11 mouse cellular contexts compared by ENCODE assay signal in the genomic region with DNA sequence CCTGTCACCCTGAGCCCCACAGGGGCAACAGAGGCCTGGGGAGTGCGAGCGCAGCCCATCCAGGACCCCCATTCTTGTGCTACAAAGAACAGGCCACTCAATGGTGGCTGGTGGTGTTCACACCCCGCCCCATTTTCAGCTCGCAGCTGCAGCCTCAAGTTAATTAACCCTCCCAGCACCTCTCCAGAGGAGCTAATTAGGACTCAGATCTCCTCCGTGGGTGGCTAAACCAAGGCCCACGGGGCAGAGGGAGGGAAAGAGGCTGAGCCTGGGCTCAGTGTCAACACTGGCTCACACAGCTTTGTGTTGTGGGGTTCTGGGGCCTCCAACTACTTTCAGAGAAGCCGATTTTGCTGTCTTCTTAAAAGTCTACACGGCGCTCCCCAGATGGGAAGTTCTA.
DNase-seq lines count a peak whose midpoint lies in the region; ATAC-seq and TF ChIP-seq lines count a peak whose summit lies in the region.
"Had no signal": no experiment of that assay in that cellular context is flagged by ENCODE, and none has a peak within 500 bp of the region (broad histone marks: within the 10 kb centered on the region; RNA-seq: fewer than 3 reads in every experiment).

No protein-coding gene starts in this region.

- H3K9me3 ChIP-seq in lung, embryonic 16.5 days (ENCODE audit: control insufficient read depth, low read length): no peaks in the 10 kb centered on the region
- no peaks in the 10 kb centered on the region for H3K9me3 ChIP-seq in forebrain, embryonic 12.5 days
- H3K9me3 ChIP-seq in limb, embryonic 10.5 days (replicated peaks): no peaks in the 10 kb centered on the region
- H3K9me3 ChIP-seq in liver, postnatal 0 days (ENCODE audit: low read length): no peaks in the 10 kb centered on the region

- no peak overlapping the region for H3K27ac ChIP-seq in lung, embryonic 16.5 days (ENCODE audit: low read length)
- peak overlapping the region; percentile 92 for H3K27ac ChIP-seq in forebrain, embryonic 12.5 days
- H3K27ac ChIP-seq in limb, embryonic 10.5 days: peak overlapping the region; percentile 79
- no peak overlapping the region for H3K27ac ChIP-seq in thymus, adult 2 months (ENCODE audit: control insufficient read depth, insufficient read depth, low read length)
- H3K27ac ChIP-seq in liver, postnatal 0 days (ENCODE audit: low read depth): no peak overlapping the region

- H3K4me1 ChIP-seq in lung, embryonic 16.5 days (replicated peaks; ENCODE audit: control insufficient read depth, insufficient read depth, low read length): peaks cover 37% of the 10 kb centered on the region
- peaks cover 80% of the 10 kb centered on the region for H3K4me1 ChIP-seq in forebrain, embryonic 12.5 days
- H3K4me1 ChIP-seq in limb, embryonic 10.5 days: peaks cover 89% of the 10 kb centered on the region
- H3K4me1 ChIP-seq in thymus, adult 2 months (replicated peaks; ENCODE audit: control insufficient read depth, insufficient read depth, low read length): peaks cover 46% of the 10 kb centered on the region
- peaks cover 8% of the 10 kb centered on the region; the same call in 1 of the 2 replicates for H3K4me1 ChIP-seq in liver, postnatal 0 days (ENCODE audit: insufficient read depth)

- TF ChIP-seq POLR2A in thymus, adult 2 months (IDR thresholded peaks at IDR 0.05; ENCODE audit: control insufficient read depth, extremely low read depth, insufficient read depth, low read length, poor library complexity): no peak

- TF ChIP-seq CTCF in thymus, adult 2 months (IDR thresholded peaks at IDR 0.05; ENCODE audit: borderline replicate concordance, control insufficient read depth, extremely low read depth, insufficient read depth, low read length, poor library complexity): no peak
- TF ChIP-seq CTCF in liver, postnatal 0 days (IDR thresholded peaks at IDR 0.05; ENCODE audit: low read depth): no peak

- H3K4me2 ChIP-seq in lung, embryonic 16.5 days (ENCODE audit: low read depth, low read length): no peak overlapping the region
- peak overlapping the region; percentile 32 for H3K4me2 ChIP-seq in forebrain, embryonic 12.5 days
- no peak overlapping the region for H3K4me2 ChIP-seq in liver, postnatal 0 days (ENCODE audit: low read depth, low read length)
- H3K4me2 ChIP-seq: lung, embryonic 14.5 days had no signal

- no peak for DNase-seq in lung, postnatal 36 days
- DNase-seq in limb, embryonic 10.5 days (ENCODE audit: low spot score): peak; percentile 44
- DNase-seq in retina, embryonic 14.5 days (ENCODE audit: low spot score): peak; percentile 64
- DNase-seq in thymus, adult 2 months: no peak
- no peak for DNase-seq in liver, postnatal 0 days
- DNase-seq in cerebellum, postnatal 4 days (ENCODE audit: low spot score in 2 of 2): no peak
- DNase-seq: lung, embryonic 14.5 days; thymus, postnatal 4 days had no signal

- 59% methylated on average over 9 of the region's 9 CpGs for WGBS in lung, embryonic 16.5 days
- 6% methylated on average over 9 of the region's 9 CpGs for WGBS in forebrain, embryonic 12.5 days
- 36% methylated on average over 9 of the region's 9 CpGs for WGBS in limb, embryonic 10.5 days
- WGBS in thymus, adult 2 months: 87% methylated on average over 9 of the region's 9 CpGs
- 65% methylated on average over 9 of the region's 9 CpGs for WGBS in liver, postnatal 0 days (ENCODE audit: insufficient replicate concordance)

- H3K9ac ChIP-seq in lung, embryonic 16.5 days (ENCODE audit: low read length): peak overlapping the region; percentile 23; the same call in 1 of the 2 replicates
- peak overlapping the region; percentile 33 for H3K9ac ChIP-seq in forebrain, embryonic 12.5 days
- no peak overlapping the region for H3K9ac ChIP-seq in liver, postnatal 0 days (replicated peaks)
- H3K9ac ChIP-seq: lung, embryonic 14.5 days had no signal

- no peak overlapping the region for H3K4me3 ChIP-seq in lung, embryonic 16.5 days (ENCODE audit: low read length)
- no peak overlapping the region for H3K4me3 ChIP-seq in forebrain, embryonic 12.5 days (replicated peaks)
- no peak overlapping the region for H3K4me3 ChIP-seq in limb, embryonic 10.5 days
- H3K4me3 ChIP-seq in thymus, adult 2 months (ENCODE audit: control insufficient read depth, insufficient read depth, low read length): no peak overlapping the region
- no peak overlapping the region for H3K4me3 ChIP-seq in liver, postnatal 0 days (ENCODE audit: low read depth, low read length)
- H3K4me3 ChIP-seq: myocyte had no signal

- H3K27me3 ChIP-seq in lung, embryonic 16.5 days (ENCODE audit: control insufficient read depth, insufficient read depth, low read depth, low read length): no peaks in the 10 kb centered on the region
- peaks cover 59% of the 10 kb centered on the region for H3K27me3 ChIP-seq in forebrain, embryonic 12.5 days
- peaks cover 41% of the 10 kb centered on the region for H3K27me3 ChIP-seq in limb, embryonic 10.5 days (ENCODE audit: low read depth, poor library complexity, severe bottlenecking)
- no peaks in the 10 kb centered on the region for H3K27me3 ChIP-seq in thymus, adult 2 months (ENCODE audit: control insufficient read depth, insufficient read depth, low read length)
- peaks cover 12% of the 10 kb centered on the region; the same call in 1 of the 2 replicates for H3K27me3 ChIP-seq in liver, postnatal 0 days (ENCODE audit: insufficient read depth, low read length)

- no peak for ATAC-seq in lung, embryonic 16.5 days (ENCODE audit: low read depth)
- peak; percentile 69 for ATAC-seq in forebrain, embryonic 12.5 days (ENCODE audit: low FRiP score)
- no peak for ATAC-seq in liver, postnatal 0 days

- no peak for TF ChIP-seq EP300 in liver, postnatal 0 days (IDR thresholded peaks at IDR 0.05; ENCODE audit: low read depth)

- no peaks in the 10 kb centered on the region for H3K36me3 ChIP-seq in lung, embryonic 16.5 days (ENCODE audit: control insufficient read depth, insufficient read depth, low read length)
- no peaks in the 10 kb centered on the region for H3K36me3 ChIP-seq in forebrain, embryonic 12.5 days (replicated peaks)
- H3K36me3 ChIP-seq in limb, embryonic 10.5 days: no peaks in the 10 kb centered on the region
- no peaks in the 10 kb centered on the region for H3K36me3 ChIP-seq in thymus, adult 2 months (ENCODE audit: control insufficient read depth, insufficient read depth, low read length)
- H3K36me3 ChIP-seq in liver, postnatal 0 days (replicated peaks; ENCODE audit: insufficient read depth, low read length): no peaks in the 10 kb centered on the region

Comparison
In these comparisons a context has a peak if more than half of its experiments do, and no peak if none do; other contexts are left out.
1. H3K27ac ChIP-seq: peak in forebrain, embryonic 12.5 days (single experiment) and limb, embryonic 10.5 days (single experiment); none in lung, embryonic 16.5 days (single experiment), thymus, adult 2 months (single experiment) and liver, postnatal 0 days (single experiment).
2. DNase-seq: peak in limb, embryonic 10.5 days (single experiment) and retina, embryonic 14.5 days (single experiment); none in lung, postnatal 36 days (single experiment), thymus, adult 2 months (single experiment), liver, postnatal 0 days (single experiment) and cerebellum, postnatal 4 days (0 of 2).